25 mouse cellular contexts compared by ENCODE assay signal in genomic region chr5:52891949-52892835, GRCm38 (mm10). TPM values are rescaled to one million over a fixed set of nuclear protein-coding genes. Genes with fewer than 3 reads are reported as not detected.
A peak's percentile ranks its signal among the peaks of the same experiment; 100 is the strongest.
DNase-seq lines count a peak whose midpoint lies in the region; ATAC-seq and TF ChIP-seq lines count a peak whose summit lies in the region.
"Had no signal": no experiment of that assay in that cellular context is flagged by ENCODE, and none has a peak within 500 bp of the region (broad histone marks: within the 10 kb centered on the region; RNA-seq: fewer than 3 reads in every experiment).

No protein-coding gene starts in this region.

- 74% methylated on average over 12 of the region's 12 CpGs for WGBS in embryonic facial prominence, embryonic 11.5 days
- WGBS in embryonic facial prominence, embryonic 10.5 days, result 80% methylated on average over 12 of the region's 12 CpGs
- WGBS in liver, postnatal 0 days (ENCODE audit: insufficient replicate concordance), result 64% methylated on average over 12 of the region's 12 CpGs

- no peak overlapping the region for H3K9ac ChIP-seq in embryonic facial prominence, embryonic 11.5 days (replicated peaks; ENCODE audit: low read length)
- H3K9ac ChIP-seq in liver, postnatal 0 days (replicated peaks), result no peak overlapping the region
- H3K9ac ChIP-seq: embryonic facial prominence, embryonic 15.5 days; heart, embryonic 12.5 days; kidney, embryonic 15.5 days; lung, embryonic 14.5 days had no signal

- H3K27ac ChIP-seq in embryonic facial prominence, embryonic 11.5 days (replicated peaks; ENCODE audit: low read depth, low read length), result no peak overlapping the region
- no peak overlapping the region for H3K27ac ChIP-seq in embryonic facial prominence, embryonic 10.5 days (replicated peaks)
- H3K27ac ChIP-seq in liver, postnatal 0 days (ENCODE audit: low read depth), result no peak overlapping the region
- H3K27ac ChIP-seq: embryonic facial prominence, embryonic 15.5 days; kidney, embryonic 15.5 days; midbrain, embryonic 10.5 days had no signal

- no peak for TF ChIP-seq CTCF in liver, postnatal 0 days (IDR thresholded peaks at IDR 0.05; ENCODE audit: low read depth)

- peak; percentile 5 for DNase-seq in embryonic facial prominence, embryonic 11.5 days (ENCODE audit: low spot score)
- DNase-seq in embryonic facial prominence, embryonic 10.5 days (ENCODE audit: low spot score), result no peak
- DNase-seq in Muller cell, postnatal 12 days (ENCODE audit: inconsistent ontology term), result peak; percentile 95
- DNase-seq in liver, result peak; percentile 10
- no peak for DNase-seq in liver, postnatal 0 days
- no peak for DNase-seq in layer of hippocampus, postnatal 25 days (ENCODE audit: extremely low spot score in 1 of 2, low spot score in 1 of 2)
- no peak for DNase-seq in embryo, embryonic 9.5 days (ENCODE audit: extremely low spot score)
- DNase-seq: cerebellum, adult 18-20 months; cerebellum, postnatal 14 days; gastrocnemius, postnatal 14 days; heart, adult 11 months; heart, postnatal 10 days; kidney, adult 11 months; kidney, postnatal 36 days; lung, embryonic 14.5 days; lung, postnatal 36 days; right cerebral cortex, postnatal 25 days; spleen, adult 18-20 months had no signal

- no peaks in the 10 kb centered on the region for H3K4me1 ChIP-seq in embryonic facial prominence, embryonic 11.5 days (ENCODE audit: control insufficient read depth, insufficient read depth, low read length)
- no peaks in the 10 kb centered on the region for H3K4me1 ChIP-seq in embryonic facial prominence, embryonic 10.5 days
- H3K4me1 ChIP-seq in liver, postnatal 0 days (ENCODE audit: insufficient read depth), result no peaks in the 10 kb centered on the region
- H3K4me1 ChIP-seq: embryonic facial prominence, embryonic 15.5 days; heart, embryonic 12.5 days; midbrain, embryonic 10.5 days had no signal

- no peak overlapping the region for H3K4me3 ChIP-seq in embryonic facial prominence, embryonic 11.5 days (ENCODE audit: low read depth, low read length)
- no peak overlapping the region for H3K4me3 ChIP-seq in embryonic facial prominence, embryonic 10.5 days
- H3K4me3 ChIP-seq in liver, postnatal 0 days (ENCODE audit: low read depth, low read length), result no peak overlapping the region
- H3K4me3 ChIP-seq: embryonic facial prominence, embryonic 15.5 days; heart, embryonic 12.5 days; kidney, embryonic 15.5 days; midbrain, embryonic 10.5 days had no signal

- H3K9me3 ChIP-seq in embryonic facial prominence, embryonic 11.5 days (replicated peaks; ENCODE audit: control insufficient read depth, low read length), result no peaks in the 10 kb centered on the region
- no peaks in the 10 kb centered on the region for H3K9me3 ChIP-seq in embryonic facial prominence, embryonic 10.5 days
- H3K9me3 ChIP-seq in liver, postnatal 0 days (ENCODE audit: low read length), result no peaks in the 10 kb centered on the region
- H3K9me3 ChIP-seq: embryonic facial prominence, embryonic 15.5 days; midbrain, embryonic 10.5 days had no signal

- no peak overlapping the region for H3K4me2 ChIP-seq in embryonic facial prominence, embryonic 11.5 days (ENCODE audit: low read depth, low read length)
- H3K4me2 ChIP-seq in liver, postnatal 0 days (ENCODE audit: low read depth, low read length), result no peak overlapping the region
- H3K4me2 ChIP-seq: embryonic facial prominence, embryonic 15.5 days; heart, embryonic 12.5 days; kidney, embryonic 15.5 days; lung, embryonic 14.5 days had no signal

- ATAC-seq in embryonic facial prominence, embryonic 11.5 days (replicated peaks; ENCODE audit: insufficient number of reproducible peaks, low FRiP score, low TSS enrichment, low read depth), result no peak
- ATAC-seq in liver, postnatal 0 days, result 0 out of 2 replicates have a peak, but pooled peaks have one; percentile 13
- no peak for ATAC-seq in megakaryocyte, adult 5-6 weeks (ENCODE audit: poor library complexity, severe bottlenecking)
- ATAC-seq: CD4-positive, CD25-positive, alpha-beta regulatory T cell, adult 4 months; forebrain, embryonic 14.5 days had no signal

- no peaks in the 10 kb centered on the region for H3K36me3 ChIP-seq in embryonic facial prominence, embryonic 11.5 days (replicated peaks; ENCODE audit: control insufficient read depth, insufficient read depth, low read depth, low read length)
- H3K36me3 ChIP-seq in embryonic facial prominence, embryonic 10.5 days (replicated peaks), result no peaks in the 10 kb centered on the region
- no peaks in the 10 kb centered on the region for H3K36me3 ChIP-seq in liver, postnatal 0 days (replicated peaks; ENCODE audit: insufficient read depth, low read length)
- H3K36me3 ChIP-seq: embryonic facial prominence, embryonic 15.5 days; heart, embryonic 12.5 days; kidney, embryonic 15.5 days; midbrain, embryonic 10.5 days had no signal

- H3K27me3 ChIP-seq in embryonic facial prominence, embryonic 11.5 days (ENCODE audit: control insufficient read depth, insufficient read depth, low read length), result no peaks in the 10 kb centered on the region
- H3K27me3 ChIP-seq in embryonic facial prominence, embryonic 10.5 days (replicated peaks; ENCODE audit: low read depth, poor library complexity, severe bottlenecking), result no peaks in the 10 kb centered on the region
- H3K27me3 ChIP-seq in liver, postnatal 0 days (ENCODE audit: insufficient read depth, low read length), result no peaks in the 10 kb centered on the region
- H3K27me3 ChIP-seq: embryonic facial prominence, embryonic 15.5 days; heart, embryonic 12.5 days; kidney, embryonic 15.5 days had no signal

- no peak for TF ChIP-seq EP300 in liver, postnatal 0 days (IDR thresholded peaks at IDR 0.05; ENCODE audit: low read depth)

RNA-seq across cellular contexts. Expression of gene Anapc4, which starts 58.4 kb away (rescaled TPM):
- 142 and 152 TPM in 2 replicates for polyA plus RNA-seq in embryonic facial prominence, embryonic 11.5 days (2014; fragmentation: Nextera tagmentation; extraction: Ambion mirVana)
- polyA plus RNA-seq in embryonic facial prominence, embryonic 10.5 days (2016; fragmentation: Nextera tagmentation; extraction: Ambion mirVana), result 124 and 125 TPM in 2 replicates
- 17.6 and 18.1 TPM in 2 replicates for polyA plus RNA-seq in liver, postnatal 0 days (2015; fragmentation: Nextera tagmentation; extraction: Ambion mirVana)
- total RNA-seq in layer of hippocampus, postnatal 25 days (2021), result 10 to 100 TPM; 66.5 to 78.4 TPM
- total RNA-seq in megakaryocyte, adult 5-6 weeks (2015), result 47.1 and 50.1 TPM in 2 replicates
- total RNA-seq in megakaryocyte, adult 5-6 weeks (2017), result 60.6 and 77.7 TPM in 2 replicates

Comparison
In these comparisons a context has a peak if more than half of its experiments do, and no peak if none do; other contexts are left out.
1. DNase-seq: peak in embryonic facial prominence, embryonic 11.5 days (single experiment), Muller cell, postnatal 12 days (single experiment) and liver (single experiment); none in embryonic facial prominence, embryonic 10.5 days (single experiment), liver, postnatal 0 days (single experiment), layer of hippocampus, postnatal 25 days (0 of 2) and embryo, embryonic 9.5 days (single experiment).